In genomic region chr13:111658501-111659280, GRCm38 (mm10) we compare ENCODE assay signal across 10 mouse cellular contexts. TPM values are rescaled to one million over a fixed set of nuclear protein-coding genes. Genes with fewer than 3 reads are reported as not detected.
DNase-seq lines count a peak whose midpoint lies in the region; ATAC-seq and TF ChIP-seq lines count a peak whose summit lies in the region.
"Had no signal": no experiment of that assay in that cellular context is flagged by ENCODE, and none has a peak within 500 bp of the region (broad histone marks: within the 10 kb centered on the region; RNA-seq: fewer than 3 reads in every experiment).

No protein-coding gene starts in this region.

- 69% methylated on average over 12 of the region's 12 CpGs for WGBS in heart, embryonic 12.5 days
- 25% methylated on average over 12 of the region's 12 CpGs for WGBS in limb, embryonic 15.5 days
- 56% methylated on average over 12 of the region's 12 CpGs for WGBS in intestine, postnatal 0 days

- no peak overlapping the region for H3K4me2 ChIP-seq in heart, embryonic 12.5 days
- peak overlapping the region; percentile 7; the same call in 1 of the 2 replicates for H3K4me2 ChIP-seq in limb, embryonic 15.5 days
- no peak overlapping the region for H3K4me2 ChIP-seq in intestine, postnatal 0 days (replicated peaks; ENCODE audit: low read depth)
- H3K4me2 ChIP-seq: hindbrain, embryonic 13.5 days had no signal

- no peak overlapping the region for H3K27ac ChIP-seq in heart, embryonic 12.5 days (ENCODE audit: poor library complexity, severe bottlenecking)
- peak overlapping the region; percentile 85 for H3K27ac ChIP-seq in limb, embryonic 15.5 days
- H3K27ac ChIP-seq in intestine, postnatal 0 days (ENCODE audit: low read depth, low read length), result no peak overlapping the region
- H3K27ac ChIP-seq: hindbrain, embryonic 13.5 days had no signal

- H3K4me3 ChIP-seq in heart, embryonic 12.5 days, result no peak overlapping the region
- no peak overlapping the region for H3K4me3 ChIP-seq in limb, embryonic 15.5 days
- H3K4me3 ChIP-seq in intestine, postnatal 0 days (ENCODE audit: low read depth, low read length), result no peak overlapping the region
- H3K4me3 ChIP-seq: hindbrain, embryonic 13.5 days; myocyte had no signal

- ATAC-seq in heart, embryonic 12.5 days (ENCODE audit: insufficient number of reproducible peaks, low FRiP score), result no peak
- ATAC-seq in limb, embryonic 15.5 days (ENCODE audit: insufficient number of reproducible peaks, low FRiP score, low TSS enrichment, low read depth), result peak; percentile 65; the same call in 1 of the 2 replicates
- ATAC-seq in intestine, postnatal 0 days, result no peak

- peak; percentile 25 for DNase-seq in heart, adult 8-10 months (ENCODE audit: low spot score)
- DNase-seq in NIH3T3 (ENCODE audit: low read depth), result peak; percentile 30
- peak; percentile 54 for DNase-seq in gastrocnemius, postnatal 14 days
- DNase-seq in right cerebral cortex, postnatal 36 days (ENCODE audit: low spot score in 2 of 2), result no peak
- no peak for DNase-seq in adrenal gland, adult 2 months

- no peaks in the 10 kb centered on the region for H3K4me1 ChIP-seq in heart, embryonic 12.5 days (replicated peaks)
- H3K4me1 ChIP-seq in limb, embryonic 15.5 days, result peaks cover 20% of the 10 kb centered on the region
- no peaks in the 10 kb centered on the region for H3K4me1 ChIP-seq in intestine, postnatal 0 days (replicated peaks; ENCODE audit: control insufficient read depth, insufficient read depth, low read length)

- intact Hi-C loops in gastrocnemius, postnatal 14 days (cut with DNase I; ENCODE audit: low total_unique reads), result no loop called here

- H3K27me3 ChIP-seq in heart, embryonic 12.5 days (replicated peaks), result no peaks in the 10 kb centered on the region
- no peaks in the 10 kb centered on the region for H3K27me3 ChIP-seq in limb, embryonic 15.5 days
- H3K27me3 ChIP-seq in intestine, postnatal 0 days (replicated peaks; ENCODE audit: control insufficient read depth, insufficient read depth, low read length), result no peaks in the 10 kb centered on the region
- H3K27me3 ChIP-seq: hindbrain, embryonic 13.5 days had no signal

- H3K9ac ChIP-seq in heart, embryonic 12.5 days, result no peak overlapping the region
- H3K9ac ChIP-seq in limb, embryonic 15.5 days, result no peak overlapping the region
- H3K9ac ChIP-seq in intestine, postnatal 0 days (ENCODE audit: low read depth, low read length), result no peak overlapping the region
- H3K9ac ChIP-seq: hindbrain, embryonic 13.5 days had no signal

- no peaks in the 10 kb centered on the region for H3K9me3 ChIP-seq in heart, embryonic 12.5 days (replicated peaks)
- H3K9me3 ChIP-seq in limb, embryonic 15.5 days, result no peaks in the 10 kb centered on the region
- H3K9me3 ChIP-seq in intestine, postnatal 0 days (ENCODE audit: control insufficient read depth), result no peaks in the 10 kb centered on the region
- H3K9me3 ChIP-seq: hindbrain, embryonic 13.5 days had no signal

- no peak for TF ChIP-seq CTCF in intestine, postnatal 0 days (IDR thresholded peaks at IDR 0.05; ENCODE audit: low read depth)

- H3K36me3 ChIP-seq in heart, embryonic 12.5 days, result no peaks in the 10 kb centered on the region
- H3K36me3 ChIP-seq in limb, embryonic 15.5 days, result no peaks in the 10 kb centered on the region
- H3K36me3 ChIP-seq in intestine, postnatal 0 days (ENCODE audit: control insufficient read depth, insufficient read depth), result no peaks in the 10 kb centered on the region
- H3K36me3 ChIP-seq: hindbrain, embryonic 13.5 days had no signal

RNA-seq across cellular contexts. Expression of gene Mier3, which starts 22.1 kb away (rescaled TPM):
- total RNA-seq in heart, adult 8-10 months (2022), result 10 to 100 TPM; 12.6 to 17.2 (median 13.9) TPM
- polyA plus RNA-seq in heart, embryonic 12.5 days (2016; fragmentation: Nextera tagmentation; extraction: Ambion mirVana), result 17.3 and 17.6 TPM in 2 replicates
- 10 to 100 TPM; 10.2 to 12.9 TPM for total RNA-seq in gastrocnemius, postnatal 14 days (2021)
- polyA plus RNA-seq in limb, embryonic 15.5 days (2015; fragmentation: Nextera tagmentation; extraction: Ambion mirVana), result 21.6 and 25.2 TPM in 2 replicates
- total RNA-seq in adrenal gland, adult 2 months (2021), result 10 to 100 TPM; 31.0 to 50.1 TPM
- 2.7 and 3.7 TPM in 2 replicates for polyA plus RNA-seq in adrenal gland, adult 2 months (2012; rRNA removed)
- 6.0 and 6.9 TPM in 2 replicates for polyA plus RNA-seq in intestine, postnatal 0 days (2015; fragmentation: Nextera tagmentation; extraction: Ambion mirVana)

Comparison
In these comparisons a context has a peak if more than half of its experiments do, and no peak if none do; other contexts are left out.
1. DNase-seq: peak in heart, adult 8-10 months (single experiment), NIH3T3 (single experiment) and gastrocnemius, postnatal 14 days (single experiment); none in right cerebral cortex, postnatal 36 days (0 of 2) and adrenal gland, adult 2 months (single experiment).